In genomic region chr16:90143760-90144516, GRCm38 (mm10) we compare ENCODE assay signal across 8 mouse cellular contexts. TPM values are rescaled to one million over a fixed set of nuclear protein-coding genes. Genes with fewer than 3 reads are reported as not detected.
DNase-seq lines count a peak whose midpoint lies in the region; ATAC-seq lines count a peak whose summit lies in the region.

Gene Tiam1 (minus strand): TSS chr16:90143769.

- no peaks in the 10 kb centered on the region for H3K36me3 ChIP-seq in embryonic facial prominence, embryonic 13.5 days
- no peaks in the 10 kb centered on the region for H3K36me3 ChIP-seq in limb, embryonic 10.5 days
- no peaks in the 10 kb centered on the region for H3K36me3 ChIP-seq in midbrain, embryonic 12.5 days

- H3K27me3 ChIP-seq in embryonic facial prominence, embryonic 13.5 days: no peaks in the 10 kb centered on the region
- no peaks in the 10 kb centered on the region for H3K27me3 ChIP-seq in limb, embryonic 10.5 days (ENCODE audit: low read depth, poor library complexity, severe bottlenecking)
- peaks cover 39% of the 10 kb centered on the region for H3K27me3 ChIP-seq in midbrain, embryonic 12.5 days

- peaks cover 37% of the 10 kb centered on the region for H3K4me1 ChIP-seq in embryonic facial prominence, embryonic 13.5 days
- peaks cover 47% of the 10 kb centered on the region for H3K4me1 ChIP-seq in limb, embryonic 10.5 days
- H3K4me1 ChIP-seq in midbrain, embryonic 12.5 days: peaks cover 38% of the 10 kb centered on the region

- peak within 1 kb of the TSS; percentile 98 for H3K4me2 ChIP-seq in embryonic facial prominence, embryonic 13.5 days
- H3K4me2 ChIP-seq in midbrain, embryonic 12.5 days (replicated peaks): peak within 1 kb of the TSS; percentile 83

- peak; percentile 96 for ATAC-seq in embryonic facial prominence, embryonic 13.5 days (ENCODE audit: insufficient number of reproducible peaks, insufficient read depth, low FRiP score, low TSS enrichment, low read depth)
- ATAC-seq in midbrain, embryonic 12.5 days (ENCODE audit: low FRiP score, low read depth): peak; percentile 98

- H3K9me3 ChIP-seq in embryonic facial prominence, embryonic 13.5 days: no peaks in the 10 kb centered on the region
- no peaks in the 10 kb centered on the region for H3K9me3 ChIP-seq in limb, embryonic 10.5 days (replicated peaks)
- H3K9me3 ChIP-seq in midbrain, embryonic 12.5 days: no peaks in the 10 kb centered on the region

- H3K27ac ChIP-seq in embryonic facial prominence, embryonic 13.5 days: peak within 1 kb of the TSS; percentile 92
- H3K27ac ChIP-seq in limb, embryonic 10.5 days: peak within 1 kb of the TSS; percentile 96
- H3K27ac ChIP-seq in midbrain, embryonic 12.5 days (replicated peaks): peak within 1 kb of the TSS; percentile 78

- peak; percentile 98 for DNase-seq in 3134 (ENCODE audit: extremely low read depth, insufficient read length, low spot score)
- peak; percentile 86 to 88 for DNase-seq in adrenal gland, postnatal 4 days (ENCODE audit: low spot score in 2 of 2)
- peak; percentile 93 to 96 for DNase-seq in heart, adult 18-20 months
- peak; percentile 96 for DNase-seq in kidney, adult 18-20 months
- peak; percentile 97 for DNase-seq in limb, embryonic 10.5 days (ENCODE audit: low spot score)
- peak; percentile 88 for DNase-seq in skeletal muscle tissue, adult 2 months (ENCODE audit: low read depth, low spot score)

- peak within 1 kb of the TSS; percentile 85 for H3K9ac ChIP-seq in embryonic facial prominence, embryonic 13.5 days
- H3K9ac ChIP-seq in midbrain, embryonic 12.5 days (replicated peaks): peak within 1 kb of the TSS; percentile 79

- H3K4me3 ChIP-seq in embryonic facial prominence, embryonic 13.5 days: peak within 1 kb of the TSS; percentile 63
- H3K4me3 ChIP-seq in limb, embryonic 10.5 days: peak within 1 kb of the TSS; percentile 83
- peak within 1 kb of the TSS; percentile 60 for H3K4me3 ChIP-seq in midbrain, embryonic 12.5 days

- under 1% methylated on average over 64 of the region's 64 CpGs for WGBS in embryonic facial prominence, embryonic 13.5 days
- WGBS in limb, embryonic 10.5 days: under 1% methylated on average over 64 of the region's 64 CpGs
- under 1% methylated on average over 62 of the region's 64 CpGs for WGBS in midbrain, embryonic 12.5 days

RNA-seq across cellular contexts. Expression of gene Tiam1, which starts in this region (rescaled TPM):
- total RNA-seq in adrenal gland, postnatal 4 days (2021): 10 to 100 TPM; 67.9 to 73.4 TPM
- polyA plus RNA-seq in embryonic facial prominence, embryonic 13.5 days (2015; fragmentation: Nextera tagmentation; extraction: Ambion mirVana): 44.6 and 45.9 TPM in 2 replicates
- total RNA-seq in heart, adult 18-20 months (2021): 1 to 10 TPM; 8.1 to 8.5 TPM
- 23.8 and 30.8 TPM in 2 replicates for polyA plus RNA-seq in limb, embryonic 10.5 days (2016; fragmentation: Nextera tagmentation; extraction: Ambion mirVana)
- 21.7 and 23.8 TPM in 2 replicates for polyA plus RNA-seq in midbrain, embryonic 12.5 days (2016; fragmentation: Nextera tagmentation; extraction: Ambion mirVana)

Comparison
In these comparisons a context has a peak if more than half of its experiments do, and no peak if none do; other contexts are left out.
1. Peak in every context shown above with its lines: DNase-seq, ATAC-seq, H3K4me3 ChIP-seq and H3K27ac ChIP-seq.
2. RNA of gene Tiam1 (total RNA-seq): 67.9 to 73.4 TPM in adrenal gland, postnatal 4 days; 8.1 to 8.5 TPM in heart, adult 18-20 months; every median in the first group is over 4 times any median in the second.